Mouse (Mus musculus) cerebellum, adult 11-12 months (tissue): Measurements from ENCODE around the gene Selenbp2.
"Not testable (repeated sequence)": the region's sequence is repeated elsewhere in the genome, so short reads cannot be mapped to it uniquely, and the experiment has no call there.

Source experiments
- DNase-seq: peaks from one replicate; pipeline ENCODE4 v3.0.0; 2022

Selenbp2 gene

GRCm38 (mm10) chr3:94693874-94694273, 518 bp downstream of the Selenbp2 start:
- not testable (repeated sequence) for DNase-seq

- DNase-seq: not testable (repeated sequence)
These were observed 2.2 kb downstream of the Selenbp2 start for GRCm38 (mm10) chr3:94695591-94695990.

- DNase-seq: not testable (repeated sequence)
These were observed 2.9 kb downstream of the Selenbp2 start for GRCm38 (mm10) chr3:94696257-94696656.

- DNase-seq: not testable (repeated sequence)
These were observed 8.9 kb downstream of the Selenbp2 start for GRCm38 (mm10) chr3:94702163-94702810.

GRCm38 (mm10) chr3:94702856-94703255, 9.5 kb downstream of the Selenbp2 start:
- no peak for DNase-seq

- not testable (repeated sequence) for DNase-seq
These were observed 10.0 kb downstream of the Selenbp2 start for GRCm38 (mm10) chr3:94703364-94703763.

GRCm38 (mm10) chr3:94710591-94710990, 17.2 kb downstream of the Selenbp2 start:
- DNase-seq: not testable (repeated sequence)

GRCm38 (mm10) chr3:94713424-94713823, 20.1 kb downstream of the Selenbp2 start:
- DNase-seq: not testable (repeated sequence)

GRCm38 (mm10) chr3:94718253-94718652, 24.9 kb downstream of the Selenbp2 start:
- DNase-seq: not testable (repeated sequence)

- DNase-seq: not testable (repeated sequence)
These were observed 30.3 kb downstream of the Selenbp2 start for GRCm38 (mm10) chr3:94723637-94724036.

- DNase-seq: no peak
These were observed 52.3 kb downstream of the Selenbp2 start for GRCm38 (mm10) chr3:94745691-94746090.
